Mouse (Mus musculus): ENCODE results near the gene Zfp639.
A peak's percentile ranks its signal among the peaks of the same experiment; 100 is the strongest.

The Zfp639 gene

DNA sequence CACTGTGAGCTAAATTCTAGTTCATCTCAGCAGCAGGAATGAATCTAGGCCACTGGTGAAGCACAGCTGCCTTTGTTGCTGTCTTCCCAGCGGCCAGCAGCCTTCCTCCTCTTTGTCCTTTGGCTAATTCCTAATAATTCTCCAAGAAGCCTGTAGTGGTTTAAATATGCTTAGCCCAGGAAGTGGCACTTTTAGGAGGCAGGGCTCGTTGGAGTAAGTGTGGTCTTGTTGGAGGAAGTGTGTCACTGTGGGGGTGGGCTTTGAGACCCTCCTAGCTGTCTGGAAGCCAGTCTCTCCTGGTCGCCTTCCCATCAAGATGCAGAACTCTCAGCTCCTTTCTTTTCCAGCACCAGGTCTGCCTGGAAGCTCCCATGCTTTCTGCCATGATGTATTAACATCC, 4.2 kb upstream of the Zfp639 start:
- DNase-seq (ENCODE audit: low read depth, low spot score) = no peak

GRCm38 (mm10) chr3:32506366-32507225, 3.5 kb upstream of the Zfp639 start:
- DNase-seq (ENCODE audit: low read depth, low spot score) = no peak

DNA sequence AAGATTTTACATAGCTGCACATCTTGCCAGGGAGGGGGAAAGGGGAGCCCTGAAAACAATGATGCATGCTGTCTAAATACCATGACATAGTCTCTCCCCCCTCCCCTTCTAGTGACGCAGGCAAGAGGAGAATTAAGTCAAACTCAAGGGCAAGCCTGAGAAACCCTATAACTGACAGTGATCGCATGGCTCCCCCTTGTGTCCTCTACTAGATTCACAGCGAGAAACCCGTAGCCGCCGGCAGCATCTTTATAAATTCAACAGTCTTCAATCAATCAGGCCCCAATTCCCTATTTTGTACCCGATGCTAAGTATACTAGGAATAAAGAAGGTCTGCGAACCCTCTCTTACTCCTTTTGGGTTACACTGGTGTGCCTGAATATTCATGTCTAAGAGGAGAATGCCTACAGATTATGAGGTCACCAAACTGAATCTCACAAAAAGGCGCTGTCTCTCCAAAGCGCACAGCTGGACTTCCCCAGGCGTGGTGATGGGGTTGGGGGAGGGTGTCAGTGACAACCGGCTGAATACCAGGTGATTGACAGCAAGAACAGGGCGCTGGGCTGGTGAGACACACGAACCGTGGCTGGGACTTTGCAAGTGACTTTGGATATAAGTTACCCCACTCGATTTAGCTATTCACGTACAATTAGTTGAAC, 1.3 kb upstream of the Zfp639 start:
- peak; percentile 56 for DNase-seq (ENCODE audit: low read depth, low spot score)

- peak; percentile 94 for DNase-seq (ENCODE audit: low read depth, low spot score)
Measured at GRCm38 (mm10) chr3:32510375-32511190, 524 bp downstream of the Zfp639 start.

- no peak for DNase-seq (ENCODE audit: low read depth, low spot score)
Measured at GRCm38 (mm10) chr3:32511191-32511550, 1.1 kb downstream of the Zfp639 start.

- DNase-seq (ENCODE audit: low read depth, low spot score) = no peak
Measured at GRCm38 (mm10) chr3:32512686-32513284, 2.7 kb downstream of the Zfp639 start.

GRCm38 (mm10) chr3:32513528-32513927, 3.5 kb downstream of the Zfp639 start:
- DNase-seq (ENCODE audit: low read depth, low spot score) = no peak

DNA sequence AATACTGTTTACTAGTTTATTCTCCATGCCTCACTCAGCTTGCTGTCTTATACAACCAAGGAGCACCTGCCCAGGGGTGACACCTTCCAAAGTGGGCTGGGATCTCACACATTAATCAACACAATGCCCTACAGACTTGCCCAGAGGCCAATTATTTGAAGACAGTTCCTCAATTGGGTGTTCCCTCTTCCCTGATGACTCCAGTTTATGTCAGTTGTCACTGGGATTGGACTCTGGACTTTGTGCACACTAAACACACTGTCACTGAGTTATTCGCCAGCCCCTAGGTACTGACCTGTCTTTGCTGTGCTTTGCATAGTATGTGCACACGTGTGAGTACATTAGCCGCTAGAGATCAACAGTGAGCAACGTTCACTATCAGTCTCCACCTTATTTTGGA, 17.1 kb downstream of the Zfp639 start:
- no peak for DNase-seq (ENCODE audit: low read depth, low spot score)

GRCm38 (mm10) chr3:32529303-32529898, 19.3 kb downstream of the Zfp639 start, which contains the start of gene Mfn1:
TSS of gene Mfn1 (plus strand) at chr3:32529465.
- DNase-seq (ENCODE audit: low read depth, low spot score) = peak; percentile 79

- DNase-seq (ENCODE audit: low read depth, low spot score) = no peak
Measured at GRCm38 (mm10) chr3:32530041-32530440, 20.0 kb downstream of the Zfp639 start.

DNA sequence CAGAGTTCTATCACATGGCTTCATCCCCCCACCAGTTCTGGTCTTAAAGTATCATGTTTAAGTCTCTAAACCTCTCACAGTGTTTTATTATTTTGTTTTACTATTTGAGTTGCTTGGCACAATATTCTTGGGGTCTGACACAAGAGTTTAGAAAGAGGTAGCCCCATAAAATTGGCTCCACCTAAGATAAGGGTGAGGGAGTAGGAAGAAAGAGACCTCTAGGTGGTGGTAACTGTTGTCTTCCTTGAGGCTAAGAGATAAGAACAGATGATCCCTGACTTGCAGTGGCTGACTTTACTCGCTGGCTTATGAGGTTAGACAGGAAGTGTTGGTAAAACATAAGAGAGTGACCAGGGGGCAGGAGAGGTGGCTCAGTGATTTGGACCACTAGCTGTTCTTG, 25.6 kb downstream of the Zfp639 start:
- no peak for DNase-seq (ENCODE audit: low read depth, low spot score)

DNA sequence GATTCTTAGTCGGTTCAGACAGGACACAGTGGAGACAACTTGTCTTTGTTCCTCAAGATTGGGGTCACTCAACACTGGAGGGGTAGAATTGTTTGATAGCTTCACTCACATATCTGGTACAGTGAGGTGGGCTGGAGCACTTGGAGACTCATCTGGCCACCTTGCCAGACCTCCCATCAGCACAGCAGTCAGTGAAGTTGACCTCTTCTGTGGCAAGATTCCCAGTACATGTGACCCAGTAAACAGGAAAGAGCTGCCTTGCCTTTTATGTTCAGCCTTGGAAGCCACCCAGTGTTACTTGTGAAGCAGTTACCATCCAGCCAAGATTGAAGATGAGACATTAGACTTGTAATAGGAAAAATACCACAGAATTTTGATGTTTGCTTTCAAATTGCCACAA, 27.5 kb downstream of the Zfp639 start:
- no peak for DNase-seq (ENCODE audit: low read depth, low spot score)

- no peak for DNase-seq (ENCODE audit: low read depth, low spot score)
Measured at GRCm38 (mm10) chr3:32538091-32538490, 28.0 kb downstream of the Zfp639 start.

DNA sequence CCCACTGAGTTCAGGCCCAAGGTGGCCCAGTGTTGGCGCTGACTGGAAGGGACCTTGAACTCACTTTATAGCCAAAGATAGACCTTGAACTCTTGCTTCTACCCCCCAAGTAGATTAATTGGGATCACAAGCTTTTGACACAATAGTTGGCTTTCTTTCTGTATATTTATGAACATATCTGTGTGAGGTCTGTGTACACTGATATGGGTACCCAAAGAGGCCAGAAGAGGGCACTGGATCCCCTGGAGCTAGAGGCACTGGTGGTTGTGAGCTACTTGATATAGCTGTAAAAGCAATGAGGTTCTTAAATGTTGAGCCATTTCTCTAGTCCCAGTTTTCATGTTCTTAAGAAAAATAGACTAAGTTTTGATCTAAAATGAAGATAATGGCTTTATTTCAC, 43.0 kb downstream of the Zfp639 start:
- no peak for DNase-seq (ENCODE audit: low read depth, low spot score)

DNA sequence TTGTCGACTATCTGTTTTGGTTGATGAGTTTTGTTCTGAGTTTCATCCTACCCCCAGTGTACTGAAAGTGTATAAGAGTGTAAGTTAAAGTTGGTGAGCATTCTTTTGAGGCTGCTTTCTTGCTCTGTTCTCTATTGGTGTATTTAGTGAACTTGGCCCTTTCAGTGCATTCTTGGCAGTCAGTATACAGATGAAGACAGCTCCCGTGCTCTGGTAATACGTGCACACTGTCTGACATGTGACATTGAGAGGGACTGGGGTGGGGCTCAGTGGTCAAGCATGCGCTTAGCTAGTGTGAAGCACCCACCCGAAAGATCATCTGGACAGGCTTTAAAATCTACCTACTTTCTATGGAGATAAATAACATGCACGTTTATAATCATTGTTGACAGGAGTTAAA, 53.3 kb downstream of the Zfp639 start:
- no peak for DNase-seq (ENCODE audit: low read depth, low spot score)
